Mouse (Mus musculus) ovary, postnatal 14 days (tissue): ENCODE results near the gene Plac8.

Experiments
- DNase-seq: peaks from one replicate; pipeline ENCODE4 v3.0.0; 2022; ENCODE audit warnings: low spot score

Plac8 gene

GRCm38 (mm10) chr5:100535826-100536225 is 36.2 kb downstream of the Plac8 start:
- no peak for DNase-seq

DNA sequence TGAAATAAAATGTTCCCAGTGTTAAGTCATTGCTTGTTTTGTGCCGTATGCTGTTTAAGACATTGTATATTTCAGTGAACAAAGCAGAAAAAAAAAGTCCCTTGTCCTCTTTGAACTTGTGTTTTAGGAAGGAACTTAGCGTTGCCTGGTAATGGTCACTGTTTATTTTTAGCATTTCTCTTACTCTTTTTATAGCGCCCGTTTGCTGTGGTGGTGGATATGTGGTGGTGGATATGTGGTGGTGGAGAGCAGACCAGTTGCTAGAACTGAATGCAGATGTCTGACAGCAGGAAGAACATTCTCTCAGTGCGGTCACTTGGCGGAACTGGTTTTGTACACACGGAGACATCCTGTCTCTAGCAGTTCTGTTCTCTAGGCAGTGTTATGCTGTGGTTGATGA is 45.9 kb downstream of the Plac8 start:
- DNase-seq: no peak

- DNase-seq: no peak
Observed at GRCm38 (mm10) chr5:100525620-100526019, 46.4 kb downstream of the Plac8 start.

DNA sequence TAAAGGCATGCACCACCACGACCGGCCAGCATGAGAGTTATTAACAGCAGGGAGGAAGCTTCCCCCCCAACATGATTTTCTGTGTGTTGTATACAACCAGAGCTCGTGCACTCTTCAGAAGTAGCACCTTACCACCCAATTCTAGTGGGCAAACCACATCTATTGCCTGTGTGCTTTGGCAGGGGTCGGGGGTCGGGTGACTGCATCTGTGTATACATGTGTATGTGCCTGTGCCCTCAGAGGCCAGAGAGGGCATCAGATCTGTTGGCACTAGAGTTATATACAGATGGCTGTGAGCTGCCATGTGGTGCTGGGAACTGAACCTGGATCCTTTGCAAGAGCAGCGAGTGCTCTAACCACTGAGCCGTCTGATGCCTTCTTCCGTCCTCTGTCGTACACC is 47.1 kb downstream of the Plac8 start:
- DNase-seq: no peak

- DNase-seq: no peak
Observed at GRCm38 (mm10) chr5:100523331-100523730, 48.7 kb downstream of the Plac8 start.

DNA sequence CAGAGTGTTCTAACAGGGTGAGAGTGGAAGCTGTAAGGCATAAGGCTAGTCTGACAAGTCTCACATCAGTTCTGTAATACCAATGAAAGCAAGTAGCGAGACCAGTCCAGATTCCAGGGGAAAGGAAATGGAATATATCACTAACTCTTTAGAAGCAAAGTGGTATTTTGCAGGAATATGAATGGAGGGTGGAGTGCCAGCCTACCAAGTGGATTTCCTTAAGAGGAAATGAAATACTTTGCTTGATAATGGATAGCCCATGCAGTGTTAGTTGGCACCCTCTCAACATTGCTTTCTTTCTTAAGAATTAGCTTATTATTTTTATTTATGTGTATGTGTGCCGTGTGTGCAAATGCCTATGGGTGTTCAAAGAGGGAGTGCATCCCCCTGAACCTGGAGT is 51.8 kb downstream of the Plac8 start:
- DNase-seq: no peak

- DNase-seq: peak; percentile 8
Observed at GRCm38 (mm10) chr5:100519027-100519411, 53.0 kb downstream of the Plac8 start.

DNA sequence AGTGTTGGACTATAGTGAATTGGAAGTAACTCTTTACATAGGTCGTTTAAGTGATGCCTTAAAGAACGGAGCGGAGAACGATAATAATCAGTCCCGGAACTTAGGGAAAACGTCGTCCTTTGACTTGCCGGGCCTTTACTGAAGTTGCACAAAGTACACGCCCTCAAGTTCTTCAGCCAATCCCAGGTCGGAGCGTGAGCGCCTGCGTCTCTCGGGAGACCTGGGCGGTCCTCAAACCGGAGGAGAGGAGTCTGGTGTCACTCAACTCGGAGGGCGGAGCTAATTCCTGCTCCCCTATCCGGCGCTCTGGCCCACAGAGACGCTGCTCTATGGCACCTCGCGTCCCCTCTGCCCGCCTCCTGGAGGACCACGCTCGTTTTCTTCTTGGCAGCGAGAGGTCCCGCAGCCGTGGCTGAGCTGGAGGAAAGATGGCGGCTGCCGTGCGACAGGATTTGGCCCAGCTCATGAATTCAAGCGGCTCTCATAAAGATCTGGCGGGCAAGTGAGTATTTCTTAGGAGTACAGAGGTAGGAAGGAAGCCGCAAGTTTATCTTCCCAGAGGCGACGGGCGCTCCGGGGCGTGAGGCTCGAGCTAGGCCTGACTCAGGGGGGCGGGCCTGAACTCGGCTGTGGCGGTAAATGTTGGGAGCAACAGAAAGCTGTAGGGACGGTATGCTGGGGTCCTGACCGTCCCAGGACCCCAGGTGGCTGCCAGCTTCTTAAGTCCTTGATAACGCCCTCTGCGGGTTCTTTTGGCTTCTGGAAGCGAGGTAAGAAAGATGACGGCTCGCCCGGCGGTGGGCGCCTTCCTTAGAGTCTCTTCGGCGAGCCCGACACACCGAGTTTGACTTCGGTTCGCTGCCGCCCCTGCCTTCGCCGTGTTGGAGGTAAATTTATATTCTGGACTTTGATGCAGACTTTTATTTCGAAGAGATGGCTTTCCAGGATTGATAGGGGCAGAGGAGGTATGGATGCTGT is 53.7 kb downstream of the Plac8 start, which contains the start of gene Cops4:
Cops4 (plus strand) TSS at position 261 of the 978 bp plus-strand sequence.
- peak; percentile 92 for DNase-seq

- no peak for DNase-seq
Observed at GRCm38 (mm10) chr5:100512576-100512975, 59.5 kb downstream of the Plac8 start.

GRCm38 (mm10) chr5:100509247-100509646 is 62.8 kb downstream of the Plac8 start:
- no peak for DNase-seq
